ENCODE assay signal across 10 mouse cellular contexts in genomic region chr9:47574710-47575414, GRCm38 (mm10). TPM values are rescaled to one million over a fixed set of nuclear protein-coding genes. Genes with fewer than 3 reads are reported as not detected.
DNase-seq lines count a peak whose midpoint lies in the region; ATAC-seq lines count a peak whose summit lies in the region.
"Had no signal": no experiment of that assay in that cellular context is flagged by ENCODE, and none has a peak within 500 bp of the region (broad histone marks: within the 10 kb centered on the region; RNA-seq: fewer than 3 reads in every experiment).

No protein-coding gene starts in this region.

- H3K27me3 ChIP-seq in kidney, embryonic 16.5 days (ENCODE audit: insufficient read depth, low read length) = 0 out of 2 replicates have a peak, but pooled peaks cover 3% of the 10 kb centered on the region
- H3K27me3 ChIP-seq in embryonic facial prominence, embryonic 13.5 days = peaks cover 12% of the 10 kb centered on the region
- H3K27me3 ChIP-seq: neural tube, embryonic 15.5 days had no signal

- 51% methylated on average over 7 of the region's 7 CpGs for WGBS in kidney, embryonic 16.5 days
- 24% methylated on average over 7 of the region's 7 CpGs for WGBS in embryonic facial prominence, embryonic 13.5 days

- no peak overlapping the region for H3K4me3 ChIP-seq in kidney, embryonic 16.5 days (ENCODE audit: low read length)
- H3K4me3 ChIP-seq in embryonic facial prominence, embryonic 13.5 days = no peak overlapping the region
- H3K4me3 ChIP-seq: neural tube, embryonic 15.5 days had no signal

- 0 out of 2 replicates have a peak overlapping the region, but pooled peaks have one; percentile 5 for H3K27ac ChIP-seq in kidney, embryonic 16.5 days (ENCODE audit: low read length)
- H3K27ac ChIP-seq in embryonic facial prominence, embryonic 13.5 days = peak overlapping the region; percentile 55
- H3K27ac ChIP-seq: macrophage; neural tube, embryonic 15.5 days had no signal

- H3K4me1 ChIP-seq in kidney, embryonic 16.5 days (ENCODE audit: insufficient read depth, low read length) = peaks cover 14% of the 10 kb centered on the region
- H3K4me1 ChIP-seq in embryonic facial prominence, embryonic 13.5 days = peaks cover 38% of the 10 kb centered on the region

- H3K36me3 ChIP-seq in kidney, embryonic 16.5 days (ENCODE audit: insufficient read depth, low read length) = no peaks in the 10 kb centered on the region
- no peaks in the 10 kb centered on the region for H3K36me3 ChIP-seq in embryonic facial prominence, embryonic 13.5 days
- H3K36me3 ChIP-seq: neural tube, embryonic 15.5 days had no signal

- peak; percentile 45 for DNase-seq in cerebellum, adult 11-12 months
- DNase-seq in kidney, postnatal 36 days = no peak
- peak; percentile 27 for DNase-seq in lung, postnatal 10 days
- DNase-seq in frontal cortex, postnatal 36 days (ENCODE audit: low spot score in 2 of 2) = no peak

- H3K4me2 ChIP-seq in kidney, embryonic 16.5 days (replicated peaks; ENCODE audit: low read depth, low read length) = no peak overlapping the region
- no peak overlapping the region for H3K4me2 ChIP-seq in embryonic facial prominence, embryonic 13.5 days
- H3K4me2 ChIP-seq: neural tube, embryonic 15.5 days had no signal

- ATAC-seq in cerebellum, adult (ENCODE audit: insufficient number of reproducible peaks, low FRiP score, low TSS enrichment) = no peak; the same call in 1 of the 2 replicates
- ATAC-seq in kidney, embryonic 16.5 days (ENCODE audit: low FRiP score, low TSS enrichment) = peak; percentile 89
- no peak for ATAC-seq in embryonic facial prominence, embryonic 13.5 days (ENCODE audit: insufficient number of reproducible peaks, insufficient read depth, low FRiP score, low TSS enrichment, low read depth)
- no peak for ATAC-seq in megakaryocyte progenitor cell, adult 5-6 weeks (replicated peaks; ENCODE audit: poor library complexity)

- no peaks in the 10 kb centered on the region for H3K9me3 ChIP-seq in kidney, embryonic 16.5 days (ENCODE audit: low read length)
- no peaks in the 10 kb centered on the region for H3K9me3 ChIP-seq in embryonic facial prominence, embryonic 13.5 days
- H3K9me3 ChIP-seq: neural tube, embryonic 15.5 days had no signal

- no peak overlapping the region for H3K9ac ChIP-seq in kidney, embryonic 16.5 days (replicated peaks; ENCODE audit: low read length)
- H3K9ac ChIP-seq in embryonic facial prominence, embryonic 13.5 days = no peak overlapping the region
- H3K9ac ChIP-seq: neural tube, embryonic 15.5 days had no signal

RNA-seq across cellular contexts. Expression of gene Cadm1, which starts 44.9 kb away (rescaled TPM):
- polyA plus RNA-seq in kidney, embryonic 16.5 days (2015; fragmentation: Nextera tagmentation; extraction: Ambion mirVana) = 64.7 and 73.2 TPM in 2 replicates
- polyA plus RNA-seq in embryonic facial prominence, embryonic 13.5 days (2015; fragmentation: Nextera tagmentation; extraction: Ambion mirVana) = 53.0 and 57.8 TPM in 2 replicates
- 0.15 TPM in 1 of 2 replicates, not detected in the other for total RNA-seq in megakaryocyte progenitor cell, adult 5-6 weeks (2015)
- 1.5 TPM in 1 of 2 replicates, not detected in the other for total RNA-seq in megakaryocyte progenitor cell, adult 5-6 weeks (2017)

Comparison
In these comparisons a context has a peak if more than half of its experiments do, and no peak if none do; other contexts are left out.
1. DNase-seq: peak in cerebellum, adult 11-12 months (single experiment) and lung, postnatal 10 days (single experiment); none in kidney, postnatal 36 days (0 of 2) and frontal cortex, postnatal 36 days (0 of 2).